Mouse (Mus musculus) left cerebral cortex, adult 9 months (tissue): ENCODE data around the gene Pik3ap1.

Experiments used
- DNase-seq, 2 experiments: peaks; one replicate each; pipeline ENCODE4 v3.0.0; 2022; ENCODE audit warnings: low spot score in 2 of 2

Gene Pik3ap1

GRCm38 (mm10) chr19:41369557-41370460 lies 15.1 kb downstream of the Pik3ap1 start:
- peak in 1 of 2 experiments; percentile 20 for DNase-seq

GRCm38 (mm10) chr19:41366854-41367517 lies 17.9 kb downstream of the Pik3ap1 start:
- DNase-seq, result no peak

DNA sequence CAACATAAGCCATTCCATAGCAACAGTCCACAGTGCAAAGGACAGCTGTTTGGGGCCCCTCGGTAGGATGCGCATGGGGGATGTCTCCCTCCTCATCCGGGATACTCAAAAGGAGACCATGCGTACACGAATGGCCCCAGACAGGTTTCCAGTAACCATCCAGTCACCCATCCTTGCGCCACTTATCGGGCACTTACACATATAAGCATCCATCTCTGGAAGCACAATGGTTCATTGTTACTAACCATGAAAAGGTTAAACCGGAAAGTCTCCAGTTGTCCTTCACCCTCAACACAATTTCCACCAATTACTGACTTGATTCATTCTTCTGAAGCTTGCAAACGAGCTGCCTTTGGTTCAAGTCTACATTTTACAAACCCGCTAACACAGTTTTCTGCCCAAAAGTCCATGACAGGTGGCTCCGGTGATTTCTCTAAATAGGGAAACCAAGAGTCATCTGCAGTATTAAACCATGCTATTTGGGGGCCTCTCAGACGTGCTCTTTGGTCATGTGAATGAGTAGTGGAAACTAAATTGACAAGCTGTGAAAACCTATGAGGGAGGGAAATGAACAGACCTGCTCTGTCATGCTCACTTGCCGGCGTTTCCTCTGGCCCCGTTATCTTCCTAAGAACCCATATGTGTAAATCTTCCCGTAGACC lies 18.6 kb downstream of the Pik3ap1 start:
- DNase-seq, result no peak

DNA sequence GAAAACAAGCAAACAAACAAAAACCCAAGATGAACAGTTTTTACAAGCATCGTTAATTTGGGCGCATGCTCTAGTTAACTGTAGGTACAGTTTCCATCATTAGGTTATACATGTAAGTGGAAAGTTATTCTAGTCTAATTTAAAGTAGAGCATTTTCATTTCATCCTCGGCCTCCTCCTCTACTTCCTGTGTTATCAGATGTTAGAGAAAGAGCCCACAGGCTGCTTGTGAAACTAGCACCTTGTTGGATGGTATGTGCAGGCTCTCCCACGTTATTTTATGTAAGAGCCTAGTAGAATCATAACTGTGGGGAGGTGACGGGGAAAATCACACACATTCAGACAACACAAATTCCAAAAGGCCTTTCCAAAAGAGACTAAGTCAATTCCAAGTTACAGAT lies 19.3 kb downstream of the Pik3ap1 start:
- no peak for DNase-seq

DNA sequence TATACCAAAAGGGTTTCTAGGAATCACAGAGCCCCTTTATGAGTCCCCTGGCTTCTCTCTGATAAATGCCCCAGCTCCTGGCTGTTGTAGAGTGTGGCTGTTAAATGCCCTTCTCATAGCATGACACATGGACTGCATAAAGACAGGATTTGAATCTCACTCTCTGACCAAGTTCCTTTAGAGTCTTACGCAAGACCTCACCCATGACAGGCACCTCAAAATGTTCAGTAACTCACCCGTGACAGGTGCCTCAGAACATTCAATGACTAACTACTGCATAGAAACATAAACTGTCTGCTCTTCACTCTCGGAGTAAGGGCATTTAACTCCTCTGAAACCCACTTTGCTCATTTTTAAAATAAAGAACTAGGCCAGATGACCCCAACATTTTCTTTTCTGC lies 20.4 kb downstream of the Pik3ap1 start:
- DNase-seq, result no peak

GRCm38 (mm10) chr19:41362963-41363362 lies 21.9 kb downstream of the Pik3ap1 start:
- no peak for DNase-seq

DNA sequence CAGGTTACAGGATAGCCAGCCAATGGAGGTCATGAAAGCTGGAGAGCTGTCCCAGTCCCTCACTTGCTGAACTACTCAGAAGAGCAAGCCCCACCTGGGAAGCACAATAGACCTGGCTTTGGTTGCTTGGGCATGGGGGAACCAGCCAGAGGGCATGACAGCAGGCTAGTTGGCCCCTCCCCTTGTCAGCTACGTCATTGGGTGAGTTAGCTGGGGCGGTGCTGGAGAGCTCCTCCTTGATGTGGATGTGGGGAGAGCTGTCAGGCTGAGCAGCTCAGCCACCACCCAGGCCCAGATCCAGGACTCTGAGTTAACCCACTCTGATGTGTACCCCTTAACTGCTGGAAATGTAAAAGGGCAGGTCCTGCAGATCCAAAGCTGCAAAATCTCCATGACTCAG lies 24.4 kb downstream of the Pik3ap1 start:
- DNase-seq, result no peak

- DNase-seq, result no peak
These were observed 30.5 kb downstream of the Pik3ap1 start for GRCm38 (mm10) chr19:41354287-41354951.

- DNase-seq, result no peak
These were observed 35.3 kb downstream of the Pik3ap1 start for GRCm38 (mm10) chr19:41349624-41350023.

GRCm38 (mm10) chr19:41348161-41348560 lies 36.7 kb downstream of the Pik3ap1 start:
- DNase-seq, result no peak

- no peak for DNase-seq
These were observed 37.6 kb downstream of the Pik3ap1 start for GRCm38 (mm10) chr19:41347326-41347725.

DNA sequence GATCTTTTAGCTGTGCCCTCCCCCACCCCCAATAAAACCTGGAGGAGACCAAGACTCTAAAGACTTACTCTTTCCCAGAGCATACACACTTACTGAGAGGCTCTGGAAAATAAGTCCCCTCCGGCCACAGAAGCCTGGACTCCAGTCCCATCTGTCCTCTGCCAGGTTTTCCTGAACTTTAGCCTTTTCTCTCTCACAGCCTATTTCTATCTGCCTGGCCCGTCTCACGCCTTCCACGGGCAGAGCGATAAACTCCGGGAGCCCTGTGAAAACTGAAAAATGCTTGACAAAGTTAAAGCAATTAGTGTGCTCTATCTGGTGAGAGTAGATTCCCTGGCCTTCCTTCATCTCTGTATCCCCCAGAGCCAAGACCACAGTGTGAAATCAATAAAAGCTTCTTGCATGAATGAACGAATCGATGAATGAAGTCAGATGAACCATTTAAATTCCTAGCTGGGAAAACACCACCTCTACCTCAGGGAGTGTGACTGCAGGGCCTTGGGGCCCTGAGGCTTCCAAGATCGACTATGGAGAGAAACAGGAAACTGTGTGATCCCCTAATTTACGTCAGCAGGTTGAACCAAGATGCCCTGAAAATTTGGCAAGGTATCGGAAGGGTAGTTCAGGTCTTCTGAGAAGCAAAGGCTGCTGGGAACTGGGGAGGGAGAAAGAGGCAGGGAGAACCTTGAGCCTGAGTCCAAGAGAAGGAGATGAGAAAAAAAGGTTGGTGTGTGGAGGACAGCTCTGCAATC lies 38.6 kb downstream of the Pik3ap1 start:
- no peak for DNase-seq

DNA sequence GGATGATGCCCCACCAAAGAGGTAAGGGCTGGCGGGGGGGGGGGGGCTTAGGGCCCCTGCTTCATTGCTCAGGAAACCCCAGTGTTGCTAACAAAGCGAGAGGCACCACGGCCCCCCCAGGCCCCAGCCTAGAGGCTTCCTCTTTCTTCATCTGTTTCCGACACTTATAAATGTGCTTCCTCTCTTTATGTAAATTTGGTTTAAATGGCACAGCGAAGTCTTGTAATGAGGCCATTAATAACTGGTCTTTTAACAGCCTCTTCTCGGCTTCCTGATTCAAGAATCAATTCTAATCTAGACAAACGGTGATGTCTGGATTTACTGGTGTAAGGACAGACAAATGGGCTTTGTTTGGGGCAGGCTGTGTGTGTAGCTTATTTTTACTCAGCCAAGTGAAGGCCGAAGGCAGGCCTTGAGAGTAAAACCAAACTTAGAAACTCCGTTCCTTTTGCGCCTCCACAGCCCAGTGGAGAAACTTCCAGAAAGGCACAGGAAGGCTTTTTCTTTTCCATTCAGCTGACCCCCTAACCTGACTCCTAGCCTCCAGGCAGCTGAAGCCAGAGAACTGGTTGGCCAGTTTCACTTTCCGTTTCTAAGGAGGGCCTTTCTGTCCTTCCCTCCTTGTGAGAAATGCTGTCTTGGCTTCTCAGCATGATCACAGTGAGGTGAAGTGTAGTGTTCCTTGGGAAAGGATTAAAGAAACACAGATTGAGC lies 39.7 kb downstream of the Pik3ap1 start:
- no peak for DNase-seq

DNA sequence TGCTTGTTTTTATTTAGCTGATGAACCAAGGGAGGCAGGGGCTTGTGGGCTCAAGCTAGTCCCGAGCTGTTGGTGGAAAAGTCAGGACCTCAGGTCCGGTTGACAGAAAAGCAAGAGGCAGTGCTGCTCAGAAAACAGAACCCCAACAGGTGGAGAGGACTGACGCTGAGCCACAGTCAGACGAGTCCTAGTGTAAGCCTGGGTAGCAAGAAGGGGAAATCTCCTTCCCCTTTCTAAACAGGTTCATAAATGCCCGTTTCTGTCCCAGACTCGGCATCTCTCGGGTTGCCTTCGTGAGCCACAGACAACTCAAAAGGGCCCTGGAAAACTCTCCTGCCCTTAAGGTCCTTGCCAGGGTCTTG lies 40.3 kb downstream of the Pik3ap1 start:
- DNase-seq, result no peak

GRCm38 (mm10) chr19:41342592-41343090 lies 42.3 kb downstream of the Pik3ap1 start:
- no peak for DNase-seq

DNA sequence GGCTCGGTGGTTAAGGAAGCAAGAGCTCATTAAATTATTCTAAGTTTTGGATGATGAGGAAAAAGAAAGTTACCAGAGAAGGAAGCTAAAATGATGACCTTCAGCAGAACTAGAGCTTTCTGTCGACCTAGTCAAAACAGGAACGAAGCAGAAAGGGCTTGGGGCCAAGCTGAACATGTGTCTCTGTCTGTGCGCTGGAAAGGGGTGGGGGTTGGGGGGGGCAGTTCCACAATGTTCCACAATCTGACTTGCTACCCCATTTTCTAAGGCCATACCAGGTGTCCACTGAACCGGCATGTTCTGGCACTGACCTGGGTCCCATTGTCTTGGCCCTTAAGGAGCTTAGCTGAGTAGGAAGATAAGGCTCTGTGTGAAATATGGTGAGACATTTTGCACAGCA lies 43.2 kb downstream of the Pik3ap1 start:
- DNase-seq, result no peak

DNA sequence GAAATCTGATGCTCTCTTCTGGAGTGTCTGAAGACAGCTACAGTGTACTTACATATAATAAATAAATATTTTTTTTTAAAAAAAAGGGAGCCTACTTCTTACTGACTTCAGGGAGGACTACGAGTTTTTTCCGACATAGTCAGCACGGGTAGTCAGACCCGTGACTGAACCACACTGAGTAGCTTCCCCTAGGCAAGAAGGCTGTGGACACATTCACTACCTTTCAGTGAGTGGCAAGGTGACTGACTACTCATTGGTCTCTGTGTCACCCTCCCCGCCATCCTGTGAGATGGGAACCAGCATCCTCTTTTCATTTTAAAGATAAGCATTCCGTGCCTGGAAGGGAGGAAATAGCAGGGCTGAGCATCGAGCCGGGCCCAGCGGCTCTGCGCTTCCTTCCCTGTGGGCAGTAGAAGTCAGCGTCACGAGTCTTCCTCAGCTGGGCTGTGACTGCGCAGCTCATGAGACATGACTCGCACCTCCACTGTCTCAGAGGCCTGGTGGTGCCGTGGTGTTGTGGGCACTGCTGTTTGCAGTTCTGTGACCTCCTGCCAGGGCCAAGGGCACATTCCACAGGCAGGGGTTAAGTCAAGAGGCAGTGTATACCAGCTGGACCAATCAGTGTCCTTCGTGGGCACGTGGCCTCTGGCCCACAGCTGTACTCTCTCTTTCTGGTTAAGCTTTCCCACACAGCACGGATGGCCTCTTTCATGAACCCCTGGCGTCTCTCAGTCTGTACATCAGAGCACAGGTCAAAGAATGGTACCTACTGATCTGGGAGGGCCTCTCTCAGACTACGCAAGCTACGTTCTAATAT lies 45.7 kb downstream of the Pik3ap1 start:
- peak in 1 of 2 experiments; percentile 29 for DNase-seq

DNA sequence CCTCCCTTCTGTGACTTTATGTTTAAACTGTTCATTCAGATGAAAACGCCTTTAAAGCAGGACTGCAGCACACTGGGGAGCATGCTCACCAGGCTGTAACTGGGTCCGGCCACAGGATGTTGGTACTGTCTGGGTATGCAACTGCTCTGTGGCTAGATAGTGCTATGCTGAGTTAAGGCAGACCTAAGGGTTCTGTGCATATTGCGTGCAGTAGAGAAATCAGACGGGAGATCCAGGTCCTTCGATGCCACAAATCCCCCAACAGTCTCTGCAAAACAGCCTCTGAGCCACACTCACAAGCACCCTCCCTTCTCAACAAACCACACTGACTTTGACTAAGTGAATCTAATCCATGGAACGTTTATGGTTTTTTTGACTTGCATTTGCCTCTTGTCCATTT lies 46.5 kb downstream of the Pik3ap1 start:
- no peak for DNase-seq

DNA sequence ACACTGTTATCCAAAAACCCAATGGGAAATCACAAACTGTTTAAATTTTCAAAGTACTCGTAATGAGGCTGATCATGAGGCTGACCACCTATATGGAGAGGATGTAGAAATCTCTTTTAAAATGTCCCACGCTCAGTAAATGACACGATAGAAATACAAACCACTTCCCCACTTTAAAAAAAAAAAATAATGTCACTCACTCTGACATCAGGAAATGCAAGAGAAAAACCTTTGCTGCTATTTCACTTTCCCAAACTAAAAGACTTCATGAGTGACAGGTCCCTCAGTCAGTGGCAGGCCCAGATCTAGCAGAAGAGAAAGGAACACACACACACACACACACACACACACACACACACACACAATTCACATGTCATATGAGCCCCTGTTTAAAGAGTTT lies 49.2 kb downstream of the Pik3ap1 start:
- DNase-seq, result no peak

GRCm38 (mm10) chr19:41332986-41333385 lies 51.9 kb downstream of the Pik3ap1 start:
- no peak for DNase-seq
